Mouse (Mus musculus): ENCODE measurements at regions not wholly inside any gene's neighbourhood (a gene's known extent, or its start where the extent isn't known, plus 50 kb on each side); places are given as distances from the start of the nearest gene placed in this dataset.

DNA sequence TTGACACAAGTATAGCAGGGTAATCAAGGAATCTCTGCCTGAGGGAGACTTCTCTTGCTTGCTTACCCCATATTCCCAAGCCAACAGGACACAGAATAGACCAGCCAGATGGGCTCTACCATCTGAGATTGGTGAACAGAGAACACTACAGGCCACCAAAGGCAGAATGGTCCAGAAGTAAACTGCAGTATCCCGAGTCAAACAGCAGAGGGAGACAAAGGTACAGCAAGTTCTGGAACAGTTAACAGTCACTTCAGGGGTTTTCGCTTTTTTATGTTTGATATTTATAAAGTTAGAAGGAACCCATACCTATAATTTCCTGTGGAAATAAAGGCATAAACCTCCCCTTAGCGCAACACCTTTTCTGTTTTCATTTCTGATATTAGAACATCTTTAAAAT is 325.5 kb upstream of the 9130204L05Rik start:
- peak; percentile 4 for DNase-seq (ENCODE audit: low spot score)
- WGBS, result 36% methylated on average over 3 of the region's 3 CpGs

More for the DNA sequence above, 325.5 kb upstream of the 9130204L05Rik start:
- H3K27ac ChIP-seq (replicated peaks; ENCODE audit: low read depth, low read length), result no peak overlapping the region
- no peak for ATAC-seq (ENCODE audit: low read depth)
- no peak overlapping the region for H3K4me3 ChIP-seq (ENCODE audit: low read depth, low read length)
- no peak overlapping the region for H3K4me2 ChIP-seq (ENCODE audit: low read depth, low read length)
- H3K36me3 ChIP-seq (ENCODE audit: control insufficient read depth, insufficient read depth, low read length), result no peaks in the 10 kb centered on the region
- H3K9me3 ChIP-seq (ENCODE audit: control insufficient read depth, low read length), result no peaks in the 10 kb centered on the region
- H3K9ac ChIP-seq (ENCODE audit: low read depth, low read length), result no peak overlapping the region
- H3K27me3 ChIP-seq (replicated peaks; ENCODE audit: control insufficient read depth, insufficient read depth, low read length), result no peaks in the 10 kb centered on the region
- H3K4me1 ChIP-seq (ENCODE audit: control insufficient read depth, insufficient read depth, low read length), result no peaks in the 10 kb centered on the region

Measured in embryonic facial prominence, embryonic 14.5 days (tissue).